Mouse (Mus musculus) neural tube, embryonic 15.5 days (tissue): ENCODE results near the gene Pttg1ip. TPM values are rescaled to one million over a fixed set of nuclear protein-coding genes. Genes with fewer than 3 reads are reported as not detected.

Source experiments
- ATAC-seq: fragments of 200-750 bp; cut with Nextera tagmentation; 2 replicates; pipeline ENCODE4 v1.8.0; 2017; ENCODE audit warnings: mild to moderate bottlenecking, moderate TSS enrichment, moderate library complexity; ENCODE audit not compliant: low FRiP score
- H3K27ac ChIP-seq: fragments of 300-500 bp; sonication (generic); replicated peaks from 2 replicates; pipeline ENCODE4 v1.5.1; 2015; ENCODE audit warnings: mild to moderate bottlenecking, inconsistent platforms
- H3K27me3 ChIP-seq: fragments of 300-500 bp; sonication (generic); replicated peaks from 2 replicates; pipeline ENCODE4 v1.6.1; 2015; ENCODE audit warnings: inconsistent platforms
- H3K36me3 ChIP-seq: fragments of 300-500 bp; sonication (generic); 2 replicates; pipeline ENCODE4 v1.6.1; 2015; ENCODE audit warnings: inconsistent platforms
- H3K4me1 ChIP-seq: fragments of 300-500 bp; sonication (generic); 2 replicates; pipeline ENCODE4 v1.6.1; 2015; ENCODE audit warnings: inconsistent platforms
- H3K4me2 ChIP-seq: fragments of 300-500 bp; sonication (generic); 2 replicates; pipeline ENCODE4 v1.6.1; 2015; ENCODE audit warnings: inconsistent platforms, mild to moderate bottlenecking, moderate library complexity
- H3K4me3 ChIP-seq: fragments of 300-500 bp; sonication (generic); replicated peaks from 2 replicates; pipeline ENCODE4 v1.5.1; 2015; ENCODE audit warnings: mild to moderate bottlenecking, inconsistent platforms
- H3K9ac ChIP-seq: fragments of 300-500 bp; sonication (generic); replicated peaks from 2 replicates; pipeline ENCODE4 v1.6.1; 2015; ENCODE audit warnings: mild to moderate bottlenecking, inconsistent platforms
- H3K9me3 ChIP-seq: fragments of 300-500 bp; sonication (generic); replicated peaks from 2 replicates; pipeline ENCODE4 v1.6.1; 2016; ENCODE audit warnings: inconsistent platforms
- WGBS: fragments of 180-500 bp; shearing (Covaris S2); methylation state at CpG from one replicate; pipeline ENCODE4 v1.1.7; 2015; ENCODE audit warnings: mixed read lengths; 5-methylcytosine and 5-hydroxymethylcytosine counted together
- polyA plus RNA-seq: library from polyadenylated mRNA; unstranded; fragments of >200 nt; fragmentation: Nextera tagmentation; extraction: Ambion mirVana; gene quantifications from 2 replicates; pipeline ENCODE4 v1.2.1, GENCODE M21; 2015

Pttg1ip gene
- polyA plus RNA-seq, 1 experiment from 2014 or later = 73.9 TPM

DNA sequence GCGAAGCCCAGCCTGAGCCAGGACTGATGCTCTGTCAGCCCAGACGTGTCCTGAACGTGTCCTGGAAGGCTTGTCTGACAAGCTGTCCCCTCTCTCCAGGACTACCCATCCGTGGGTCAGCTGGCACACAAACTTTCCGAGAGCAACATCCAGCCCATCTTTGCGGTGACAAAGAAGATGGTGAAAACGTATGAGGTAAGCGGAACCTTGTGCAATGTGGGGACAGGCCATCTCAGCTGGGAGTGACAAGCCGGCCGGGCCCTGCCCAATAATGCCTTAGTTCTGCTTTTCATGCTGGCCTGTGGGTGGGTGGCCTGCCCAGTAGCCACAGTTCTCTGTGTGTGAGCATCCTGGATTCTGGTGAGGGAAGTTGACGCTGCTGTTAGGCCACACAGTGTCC lies 30.6 kb upstream of the Pttg1ip start:
- Histone ChIP-seq H3K4me2 (no peak overlapping the region), H3K27ac (no peak overlapping the region), H3K9me3 (no peaks in the 10 kb centered on the region), H3K4me3 (no peak overlapping the region), H3K36me3 (no peaks in the 10 kb centered on the region), H3K9ac (no peak overlapping the region), H3K27me3 (no peaks in the 10 kb centered on the region), H3K4me1 (no peaks in the 10 kb centered on the region)
- WGBS = 78% methylated on average over 11 of the region's 11 CpGs
- no peak for ATAC-seq

DNA sequence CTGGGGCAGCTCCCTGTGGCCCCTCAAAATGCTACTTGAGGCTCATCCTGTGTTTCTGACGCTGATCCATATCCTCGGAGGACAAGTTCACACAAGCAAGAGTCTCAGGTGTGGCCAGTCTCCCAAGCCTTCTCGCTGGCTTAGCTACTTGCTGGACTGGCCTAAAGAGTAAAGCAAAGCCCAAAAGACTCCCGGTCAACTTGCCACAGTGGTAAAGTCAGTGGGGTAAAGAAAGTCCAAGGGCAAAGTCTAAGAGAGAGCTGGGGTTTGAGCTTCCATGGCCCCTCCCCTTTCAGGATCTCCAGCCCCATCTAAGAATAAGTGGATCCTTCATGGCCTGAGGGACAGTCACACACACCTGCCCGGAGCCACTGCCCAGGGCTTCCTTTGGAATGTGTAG lies 29.4 kb upstream of the Pttg1ip start:
- no peaks in the 10 kb centered on the region for H3K36me3 ChIP-seq
- H3K27ac ChIP-seq = no peak overlapping the region
- ATAC-seq = no peak
- H3K4me2 ChIP-seq = no peak overlapping the region
- no peaks in the 10 kb centered on the region for H3K4me1 ChIP-seq
- H3K27me3 ChIP-seq = no peaks in the 10 kb centered on the region
- no peaks in the 10 kb centered on the region for H3K9me3 ChIP-seq
- no peak overlapping the region for H3K9ac ChIP-seq
- WGBS = 91% methylated on average over 5 of the region's 5 CpGs
- no peak overlapping the region for H3K4me3 ChIP-seq

DNA sequence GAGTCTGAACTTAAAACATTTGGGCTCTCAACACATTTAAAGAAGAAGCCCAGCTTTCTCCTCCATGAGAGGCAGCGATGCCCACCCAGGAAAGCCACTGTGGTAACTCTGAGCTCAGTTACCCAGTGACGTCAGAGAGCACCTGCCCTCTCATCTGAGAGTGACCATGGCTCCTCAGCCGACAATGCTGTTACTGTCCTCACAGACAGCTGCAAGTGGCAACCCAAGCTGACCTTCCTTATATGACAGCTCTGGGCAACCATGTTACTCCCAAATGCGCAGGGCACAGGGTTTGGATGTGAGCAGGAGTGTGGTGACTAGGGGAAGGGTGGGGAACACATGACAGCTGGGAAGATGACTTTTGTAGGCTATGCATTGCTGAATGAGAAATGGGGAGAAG lies 28.2 kb upstream of the Pttg1ip start:
- Histone ChIP-seq H3K9ac (no peak overlapping the region), H3K4me3 (no peak overlapping the region), H3K36me3 (no peaks in the 10 kb centered on the region), H3K27me3 (no peaks in the 10 kb centered on the region), H3K4me1 (no peaks in the 10 kb centered on the region), H3K9me3 (no peaks in the 10 kb centered on the region), H3K27ac (no peak overlapping the region), H3K4me2 (no peak overlapping the region)
- no peak for ATAC-seq
- WGBS = 85% methylated on average over 4 of the region's 4 CpGs

DNA sequence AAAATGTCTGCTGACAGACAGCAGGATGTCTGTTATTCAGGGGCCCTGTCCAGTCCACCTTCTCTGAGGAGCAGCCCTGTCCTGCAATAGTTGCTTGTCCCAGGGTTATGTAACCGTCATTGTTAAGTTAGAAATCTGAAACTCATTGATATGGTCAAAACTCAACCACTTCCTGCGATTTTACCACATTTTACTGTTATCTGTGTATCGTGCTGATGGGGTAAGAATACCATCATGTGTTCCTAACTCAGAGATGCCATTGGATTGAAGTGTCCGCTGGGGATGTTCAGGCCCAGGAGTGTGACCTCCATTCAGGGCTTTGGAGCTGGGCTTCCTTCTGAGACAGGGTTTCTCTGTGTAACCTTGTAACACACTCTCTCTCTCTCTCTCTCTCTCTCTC lies 26.6 kb upstream of the Pttg1ip start:
- no peak for ATAC-seq
- Histone ChIP-seq H3K4me2 (no peak overlapping the region), H3K27ac (no peak overlapping the region), H3K36me3 (no peaks in the 10 kb centered on the region), H3K9ac (no peak overlapping the region), H3K4me1 (no peaks in the 10 kb centered on the region), H3K27me3 (no peaks in the 10 kb centered on the region), H3K9me3 (no peaks in the 10 kb centered on the region), H3K4me3 (no peak overlapping the region)
- 96% methylated on average over 4 of the region's 4 CpGs for WGBS

DNA sequence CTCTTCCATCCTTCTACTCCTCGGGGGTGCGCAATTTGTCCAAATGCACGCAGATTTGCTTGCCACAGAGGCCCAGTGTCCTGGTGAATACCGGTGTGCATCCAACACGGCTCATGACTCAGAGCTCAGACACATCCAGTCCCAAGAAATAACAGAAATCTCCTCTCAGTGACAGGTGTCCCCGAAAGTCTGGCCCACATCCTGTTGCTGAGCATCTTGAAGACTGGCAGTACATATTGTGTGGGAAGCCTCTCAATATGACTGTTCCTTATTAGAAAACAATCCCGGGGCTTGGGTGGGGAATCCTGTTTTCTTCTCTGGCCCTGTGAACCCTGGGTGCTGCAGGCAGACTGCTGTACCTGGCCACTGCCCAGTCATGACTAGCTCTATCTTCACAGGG lies 24.9 kb upstream of the Pttg1ip start:
- no peak overlapping the region for H3K4me3 ChIP-seq
- 92% methylated on average over 7 of the region's 7 CpGs for WGBS
- H3K9me3 ChIP-seq = no peaks in the 10 kb centered on the region
- no peak overlapping the region for H3K9ac ChIP-seq
- no peak overlapping the region for H3K4me2 ChIP-seq
- no peak for ATAC-seq
- H3K4me1 ChIP-seq = no peaks in the 10 kb centered on the region
- H3K27me3 ChIP-seq = no peaks in the 10 kb centered on the region
- no peaks in the 10 kb centered on the region for H3K36me3 ChIP-seq
- no peak overlapping the region for H3K27ac ChIP-seq

DNA sequence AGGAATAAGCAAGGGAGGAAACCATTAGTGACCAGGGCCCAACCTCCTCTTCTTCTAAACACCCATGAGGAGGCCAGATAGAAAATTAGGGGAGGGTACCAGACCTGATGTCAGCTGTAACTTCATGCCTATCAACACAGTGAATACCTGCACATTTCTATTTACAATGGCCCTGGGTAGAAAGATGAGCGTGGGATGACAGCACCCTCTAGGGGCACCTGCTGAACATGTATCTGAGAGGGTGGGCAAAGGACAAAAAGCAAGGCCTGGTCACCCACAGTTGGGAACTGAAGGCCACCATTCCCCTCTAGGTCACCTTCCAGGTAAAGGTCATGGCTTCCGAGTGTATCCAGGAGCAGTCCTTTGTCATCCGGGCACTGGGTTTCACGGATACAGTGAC lies 23.9 kb upstream of the Pttg1ip start:
- Histone ChIP-seq H3K27ac (no peak overlapping the region), H3K36me3 (no peaks in the 10 kb centered on the region), H3K4me1 (no peaks in the 10 kb centered on the region), H3K4me3 (no peak overlapping the region), H3K4me2 (no peak overlapping the region), H3K27me3 (no peaks in the 10 kb centered on the region), H3K9ac (no peak overlapping the region), H3K9me3 (no peaks in the 10 kb centered on the region)
- 92% methylated on average over 4 of the region's 4 CpGs for WGBS
- no peak for ATAC-seq

DNA sequence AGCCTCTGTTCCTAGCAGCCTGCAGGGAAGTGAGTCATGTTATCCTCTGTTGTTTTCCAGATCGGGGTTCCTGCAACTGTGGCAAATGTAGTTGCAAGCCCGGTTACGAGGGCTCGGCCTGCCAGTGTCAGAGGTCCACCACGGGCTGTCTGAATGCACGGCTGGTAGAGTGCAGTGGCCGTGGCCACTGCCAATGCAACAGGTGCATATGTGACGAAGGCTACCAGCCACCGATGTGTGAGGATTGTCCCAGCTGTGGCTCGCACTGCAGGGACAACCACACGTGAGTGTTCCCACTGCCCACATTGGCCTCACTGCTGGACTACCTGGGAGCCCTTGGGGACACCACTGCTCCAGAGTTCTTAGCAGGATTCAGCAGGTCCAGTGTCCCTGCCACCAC lies 21.4 kb upstream of the Pttg1ip start:
- WGBS = 89% methylated on average over 11 of the region's 11 CpGs
- Histone ChIP-seq H3K4me1 (no peaks in the 10 kb centered on the region), H3K27me3 (no peaks in the 10 kb centered on the region), H3K9ac (no peak overlapping the region), H3K36me3 (no peaks in the 10 kb centered on the region), H3K9me3 (no peaks in the 10 kb centered on the region), H3K27ac (no peak overlapping the region), H3K4me3 (no peak overlapping the region), H3K4me2 (no peak overlapping the region)
- ATAC-seq = no peak

DNA sequence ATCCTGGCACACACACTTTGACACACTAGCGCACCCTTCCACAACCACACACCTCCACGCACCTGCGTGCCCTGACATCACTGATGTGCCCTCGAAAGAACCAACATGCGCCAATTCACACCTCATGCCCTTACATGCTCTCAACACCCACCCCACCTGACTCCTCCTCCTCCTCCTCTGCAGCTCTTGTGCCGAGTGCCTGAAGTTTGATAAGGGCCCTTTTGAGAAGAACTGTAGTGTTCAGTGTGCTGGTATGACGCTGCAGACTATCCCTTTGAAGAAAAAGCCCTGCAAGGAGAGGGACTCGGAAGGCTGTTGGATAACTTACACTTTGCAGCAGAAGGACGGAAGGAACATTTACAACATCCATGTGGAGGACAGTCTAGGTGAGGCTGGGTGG lies 20.7 kb upstream of the Pttg1ip start:
- Histone ChIP-seq H3K36me3 (no peaks in the 10 kb centered on the region), H3K4me2 (no peak overlapping the region), H3K9me3 (no peaks in the 10 kb centered on the region), H3K9ac (no peak overlapping the region), H3K4me3 (no peak overlapping the region), H3K27ac (no peak overlapping the region), H3K4me1 (no peaks in the 10 kb centered on the region), H3K27me3 (no peaks in the 10 kb centered on the region)
- no peak for ATAC-seq
- 93% methylated on average over 9 of the region's 9 CpGs for WGBS

DNA sequence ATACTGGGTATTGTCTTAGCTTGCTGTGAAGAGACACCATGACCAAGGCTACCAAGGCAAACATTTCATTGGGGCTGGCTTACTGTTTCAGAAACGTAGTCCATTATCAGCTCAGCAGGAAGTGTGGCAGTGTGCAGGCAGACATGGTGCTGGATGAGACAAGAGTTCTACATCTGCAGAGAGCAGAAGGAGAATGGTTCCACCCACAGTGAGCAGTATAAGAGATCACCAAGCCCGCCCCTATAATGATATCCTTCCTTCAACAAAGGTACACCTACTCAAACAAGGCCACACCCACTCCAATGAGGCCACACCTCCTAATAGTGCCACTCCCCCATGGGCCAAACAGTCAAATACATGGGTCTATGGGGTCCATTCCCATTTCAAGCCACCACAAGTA lies 20.0 kb upstream of the Pttg1ip start:
- Histone ChIP-seq H3K4me2 (no peak overlapping the region), H3K9me3 (no peaks in the 10 kb centered on the region), H3K4me3 (no peak overlapping the region)

DNA sequence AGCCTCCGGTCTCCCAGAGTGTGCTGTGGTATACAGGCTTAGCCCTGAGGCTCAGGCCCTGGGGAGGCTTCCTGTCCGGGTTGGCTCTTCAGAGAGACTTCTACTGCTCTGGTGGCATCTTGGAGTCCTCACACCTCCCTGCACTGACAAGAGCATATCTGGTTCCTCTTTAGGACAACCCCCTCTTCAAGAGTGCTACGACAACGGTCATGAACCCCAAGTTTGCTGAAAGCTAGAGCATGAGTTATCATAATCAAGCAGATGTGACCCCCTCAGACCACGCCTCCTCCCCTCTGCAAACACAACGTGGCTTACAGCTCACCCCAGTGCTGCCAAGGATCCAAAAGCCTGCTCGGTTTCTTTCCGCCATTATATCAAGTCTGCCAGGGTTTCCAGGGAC lies 16.5 kb upstream of the Pttg1ip start:
- Histone ChIP-seq H3K27me3 (no peaks in the 10 kb centered on the region), H3K9ac (no peak overlapping the region), H3K27ac (no peak overlapping the region), H3K9me3 (no peaks in the 10 kb centered on the region), H3K4me1 (no peaks in the 10 kb centered on the region), H3K4me3 (no peak overlapping the region), H3K4me2 (no peak overlapping the region), H3K36me3 (no peaks in the 10 kb centered on the region)
- 85% methylated on average over 8 of the region's 8 CpGs for WGBS
- ATAC-seq = no peak

More for the DNA sequence above, 20.0 kb upstream of the Pttg1ip start:
- H3K36me3 ChIP-seq = no peaks in the 10 kb centered on the region
- no peak for ATAC-seq
- no peak overlapping the region for H3K9ac ChIP-seq
- no peaks in the 10 kb centered on the region for H3K27me3 ChIP-seq
- WGBS = 74% methylated on average over 2 of the region's 2 CpGs
- no peak overlapping the region for H3K27ac ChIP-seq
- no peaks in the 10 kb centered on the region for H3K4me1 ChIP-seq

DNA sequence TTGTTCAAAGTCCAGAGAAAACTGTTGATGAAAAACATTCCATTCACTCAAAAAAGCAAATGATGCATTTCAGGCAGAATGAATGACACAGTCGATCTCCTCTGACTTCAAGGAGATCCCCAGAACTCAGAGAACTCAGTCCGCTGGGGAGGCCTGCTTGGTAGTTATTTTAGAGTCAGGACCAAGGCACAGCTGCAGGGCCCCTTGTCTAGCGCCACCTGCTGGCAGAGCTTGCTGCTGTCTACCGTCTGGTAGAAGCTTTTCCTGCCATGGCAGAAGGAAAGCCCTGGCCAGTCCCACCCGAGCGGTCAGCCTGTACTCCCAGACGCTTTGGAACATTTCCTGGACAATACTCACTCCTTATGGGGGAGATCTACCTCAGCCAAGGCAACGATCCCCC lies 14.9 kb upstream of the Pttg1ip start:
- Histone ChIP-seq H3K27ac (no peak overlapping the region), H3K4me3 (no peak overlapping the region), H3K9ac (no peak overlapping the region), H3K36me3 (no peaks in the 10 kb centered on the region), H3K27me3 (no peaks in the 10 kb centered on the region), H3K9me3 (no peaks in the 10 kb centered on the region), H3K4me1 (no peaks in the 10 kb centered on the region), H3K4me2 (no peak overlapping the region)
- ATAC-seq = no peak
- 37% methylated on average over 8 of the region's 8 CpGs for WGBS

DNA sequence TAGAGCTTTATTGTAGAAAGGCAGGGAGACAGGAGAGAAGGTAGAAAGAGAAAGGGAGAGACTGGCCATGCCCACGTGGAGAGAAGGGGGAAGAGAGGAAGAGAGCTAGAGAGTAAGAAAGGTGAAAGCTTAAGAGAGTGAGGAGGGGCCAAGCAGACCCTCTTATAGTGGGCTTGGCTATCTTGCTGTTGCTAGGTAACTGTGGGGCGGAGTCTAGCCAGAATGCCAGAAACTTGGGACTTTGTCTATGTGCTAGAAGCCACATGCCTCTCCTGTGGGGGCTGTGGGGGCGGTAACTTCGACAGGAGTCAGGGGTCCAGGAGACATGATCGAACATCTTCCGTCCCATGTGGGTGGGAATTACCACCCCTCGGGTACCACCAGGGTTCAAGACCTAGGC lies 12.0 kb upstream of the Pttg1ip start:
- H3K9me3 ChIP-seq = no peaks in the 10 kb centered on the region
- H3K27ac ChIP-seq = no peak overlapping the region
- ATAC-seq = no peak
- H3K4me1 ChIP-seq = no peaks in the 10 kb centered on the region
- no peak overlapping the region for H3K4me2 ChIP-seq
- H3K27me3 ChIP-seq = no peaks in the 10 kb centered on the region
- no peaks in the 10 kb centered on the region for H3K36me3 ChIP-seq
- 54% methylated on average over 7 of the region's 7 CpGs for WGBS
- H3K9ac ChIP-seq = no peak overlapping the region
- H3K4me3 ChIP-seq = no peak overlapping the region

DNA sequence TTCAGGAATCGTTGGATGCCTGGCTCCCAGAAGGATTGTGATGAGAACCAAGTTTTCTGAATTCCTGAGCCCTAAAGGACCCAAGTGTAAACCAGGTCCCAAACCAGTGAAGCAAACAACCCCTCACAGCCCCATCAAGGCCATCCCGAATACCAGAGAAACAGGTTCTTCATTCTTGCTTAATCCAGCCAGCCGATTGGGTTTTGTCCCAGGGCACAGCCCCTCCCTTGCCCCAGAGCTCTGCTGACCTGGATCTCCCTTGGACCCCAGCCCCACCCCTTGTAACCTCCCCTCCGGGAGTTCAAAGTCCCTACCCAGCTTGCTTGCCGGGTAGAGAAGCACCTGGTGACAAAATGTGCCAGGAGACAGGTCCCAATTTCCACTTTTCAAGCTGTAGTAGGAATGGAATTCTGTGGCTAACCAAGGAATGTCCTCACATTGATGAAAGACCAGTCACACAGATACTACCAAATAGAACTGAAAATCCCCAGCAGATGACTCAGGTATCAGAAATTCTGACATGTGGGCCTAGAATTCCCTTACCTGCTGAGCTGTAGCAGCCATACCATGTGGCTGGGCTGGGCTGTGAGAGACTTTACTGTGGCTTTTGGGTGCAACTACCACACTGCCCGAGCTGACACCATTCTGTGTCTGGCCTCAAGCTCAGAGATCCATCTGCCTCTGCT lies 11.4 kb upstream of the Pttg1ip start:
- ATAC-seq = no peak
- H3K36me3 ChIP-seq = no peaks in the 10 kb centered on the region
- WGBS = 64% methylated on average over 6 of the region's 6 CpGs

More for the DNA sequence above, 11.4 kb upstream of the Pttg1ip start:
- Histone ChIP-seq H3K4me2 (no peak overlapping the region), H3K4me1 (no peaks in the 10 kb centered on the region), H3K4me3 (no peak overlapping the region), H3K9me3 (no peaks in the 10 kb centered on the region), H3K27me3 (no peaks in the 10 kb centered on the region), H3K9ac (no peak overlapping the region), H3K27ac (no peak overlapping the region)
